Mouse (Mus musculus): Measurements from ENCODE around the gene Ehd4. TPM values are rescaled to one million over a fixed set of nuclear protein-coding genes. Genes with fewer than 3 reads are reported as not detected.

The Ehd4 gene
- polyA plus RNA-seq, 1 experiment from 2014 or later = 35.4 TPM

GRCm38 (mm10) chr2:120055923-120056322, 98.5 kb downstream of the Ehd4 start:
- Histone ChIP-seq H3K4me3 (ENCODE audit: low read depth, low read length) (no peak overlapping the region), H3K27me3 (replicated peaks; ENCODE audit: control insufficient read depth, insufficient read depth, low read length) (no peaks in the 10 kb centered on the region), H3K4me2 (ENCODE audit: low read length) (no peak overlapping the region), H3K9me3 (ENCODE audit: control insufficient read depth, low read length) (no peaks in the 10 kb centered on the region), H3K27ac (ENCODE audit: low read depth) (no peak overlapping the region), H3K4me1 (replicated peaks; ENCODE audit: control insufficient read depth, insufficient read depth, low read length) (no peaks in the 10 kb centered on the region), H3K9ac (ENCODE audit: low read length) (no peak overlapping the region), H3K36me3 (ENCODE audit: control insufficient read depth, insufficient read depth, low read length) (no peaks in the 10 kb centered on the region)
- WGBS = 79% methylated on average over 10 of the region's 10 CpGs
- ATAC-seq (replicated peaks; ENCODE audit: low FRiP score, low TSS enrichment, low read depth) = no peak
- no peak for DNase-seq (ENCODE audit: low spot score)

DNA sequence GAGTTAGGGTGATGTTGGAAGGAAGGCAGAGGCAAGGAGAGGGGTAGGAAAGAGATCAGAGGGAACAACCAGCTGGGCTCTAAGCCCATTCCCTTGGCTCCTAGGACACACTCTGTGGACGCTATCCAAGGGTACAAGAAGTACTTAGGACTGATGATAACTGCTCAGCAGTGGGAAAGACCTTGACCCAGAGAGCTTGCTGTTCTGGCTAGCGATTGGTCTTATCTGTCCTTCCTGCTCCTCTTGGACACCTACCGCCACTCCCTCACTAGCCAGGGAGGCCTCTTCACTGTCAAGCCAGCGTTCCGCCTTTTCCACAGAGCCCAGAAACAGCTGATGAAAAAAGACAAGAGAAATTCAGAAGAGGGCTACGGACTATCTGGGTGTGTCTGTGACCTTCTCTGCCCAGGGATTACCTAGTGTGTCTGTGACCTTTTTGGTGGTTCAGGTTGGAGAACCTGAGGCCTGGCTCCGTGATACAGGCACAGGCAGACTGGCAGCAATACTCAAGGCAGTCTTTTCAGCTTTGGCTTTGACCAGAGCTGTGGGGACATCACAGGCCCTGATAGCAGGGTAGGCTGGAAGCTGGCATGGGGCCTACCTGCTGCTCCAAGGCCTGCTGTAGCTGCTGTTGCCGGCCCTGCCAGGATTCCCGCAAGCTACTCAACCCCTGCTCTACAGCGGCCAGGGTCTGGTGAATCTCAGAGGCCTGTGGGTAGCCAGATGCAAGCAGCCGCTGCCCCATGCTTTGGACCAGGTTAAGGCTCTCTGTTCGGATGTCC, 99.4 kb downstream of the Ehd4 start:
- H3K4me1 ChIP-seq (replicated peaks; ENCODE audit: control insufficient read depth, insufficient read depth, low read length) = no peaks in the 10 kb centered on the region
- no peak overlapping the region for H3K4me2 ChIP-seq (ENCODE audit: low read length)
- no peaks in the 10 kb centered on the region for H3K9me3 ChIP-seq (ENCODE audit: control insufficient read depth, low read length)
- H3K9ac ChIP-seq (ENCODE audit: low read length) = no peak overlapping the region
- no peak overlapping the region for H3K27ac ChIP-seq (ENCODE audit: low read depth)
- DNase-seq (ENCODE audit: low spot score) (no peak), ATAC-seq (replicated peaks; ENCODE audit: low FRiP score, low TSS enrichment, low read depth) (no peak)
- no peak overlapping the region for H3K4me3 ChIP-seq (ENCODE audit: low read depth, low read length)
- H3K36me3 ChIP-seq (ENCODE audit: control insufficient read depth, insufficient read depth, low read length) = no peaks in the 10 kb centered on the region
- H3K27me3 ChIP-seq (replicated peaks; ENCODE audit: control insufficient read depth, insufficient read depth, low read length) = no peaks in the 10 kb centered on the region
- 87% methylated on average over 12 of the region's 12 CpGs for WGBS

DNA sequence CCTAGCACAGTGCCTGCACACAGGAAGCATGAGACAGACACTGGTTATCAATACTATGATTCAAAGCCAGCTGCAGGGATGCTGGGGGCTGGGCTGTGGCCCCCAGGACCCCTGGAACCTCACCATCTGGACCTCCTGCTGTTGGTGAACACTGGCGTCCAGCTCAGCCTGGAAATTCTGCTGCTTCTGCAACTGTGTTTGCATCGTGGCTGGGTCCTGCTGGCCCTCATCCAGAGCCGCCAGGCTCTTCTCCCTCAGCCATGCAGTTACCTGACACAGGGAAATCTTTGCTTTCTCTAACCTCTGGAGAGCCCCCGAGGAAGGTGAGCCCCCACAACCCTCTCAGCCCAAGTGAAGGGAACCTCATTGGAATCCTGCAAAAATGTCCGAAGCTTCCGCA, 103.0 kb downstream of the Ehd4 start:
- Histone ChIP-seq H3K27ac (ENCODE audit: low read depth) (no peak overlapping the region), H3K9me3 (ENCODE audit: control insufficient read depth, low read length) (no peaks in the 10 kb centered on the region), H3K9ac (ENCODE audit: low read length) (no peak overlapping the region), H3K4me1 (replicated peaks; ENCODE audit: control insufficient read depth, insufficient read depth, low read length) (0 out of 2 replicates have a peak, but pooled peaks cover 3% of the 10 kb centered on the region), H3K4me3 (ENCODE audit: low read depth, low read length) (no peak overlapping the region), H3K4me2 (ENCODE audit: low read length) (no peak overlapping the region), H3K36me3 (ENCODE audit: control insufficient read depth, insufficient read depth, low read length) (no peaks in the 10 kb centered on the region), H3K27me3 (replicated peaks; ENCODE audit: control insufficient read depth, insufficient read depth, low read length) (no peaks in the 10 kb centered on the region)
- no peak for DNase-seq (ENCODE audit: low spot score)
- ATAC-seq (replicated peaks; ENCODE audit: low FRiP score, low TSS enrichment, low read depth) = no peak
- 55% methylated on average over 6 of the region's 6 CpGs for WGBS

DNA sequence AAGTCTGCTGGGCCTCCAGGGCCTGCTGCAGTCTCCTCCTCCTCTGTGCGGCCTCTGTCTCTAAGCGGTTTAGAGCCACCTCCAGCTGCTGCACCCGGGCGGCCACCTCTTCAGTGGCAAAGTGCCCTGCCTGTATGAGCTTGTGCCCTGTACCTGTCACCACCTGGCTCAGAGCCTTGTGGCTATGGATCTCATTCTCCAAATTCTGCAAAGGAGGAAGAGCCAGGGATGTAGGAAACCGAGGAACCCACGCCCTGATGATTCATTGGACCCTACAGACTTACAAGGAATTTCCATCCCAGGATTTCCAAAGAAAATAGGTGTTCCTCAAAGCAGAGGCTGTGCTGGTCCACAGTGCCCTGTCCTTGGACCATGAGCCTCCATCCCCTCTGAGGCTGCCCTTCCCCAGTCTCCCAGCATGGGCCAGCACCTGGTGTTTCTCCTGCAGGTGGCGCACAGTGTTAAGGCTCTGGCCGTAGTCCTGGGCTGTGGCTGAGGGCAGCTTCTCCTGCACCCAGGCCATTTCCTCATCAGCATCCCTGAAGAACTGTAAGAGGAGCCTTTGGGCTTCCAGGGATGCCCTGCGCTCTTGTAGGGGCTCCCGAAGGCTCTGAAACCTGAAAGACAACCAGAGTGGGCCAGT, 104.7 kb downstream of the Ehd4 start:
- WGBS = 62% methylated on average over 10 of the region's 10 CpGs
- Histone ChIP-seq H3K27ac (ENCODE audit: low read depth) (no peak overlapping the region), H3K9ac (ENCODE audit: low read length) (no peak overlapping the region), H3K4me3 (ENCODE audit: low read depth, low read length) (no peak overlapping the region), H3K27me3 (replicated peaks; ENCODE audit: control insufficient read depth, insufficient read depth, low read length) (no peaks in the 10 kb centered on the region), H3K4me2 (ENCODE audit: low read length) (no peak overlapping the region), H3K36me3 (ENCODE audit: control insufficient read depth, insufficient read depth, low read length) (no peaks in the 10 kb centered on the region), H3K4me1 (replicated peaks; ENCODE audit: control insufficient read depth, insufficient read depth, low read length) (peaks cover 9% of the 10 kb centered on the region; the same call in 1 of the 2 replicates), H3K9me3 (ENCODE audit: control insufficient read depth, low read length) (no peaks in the 10 kb centered on the region)
- DNase-seq (ENCODE audit: low spot score) (peak; percentile 67), ATAC-seq (replicated peaks; ENCODE audit: low FRiP score, low TSS enrichment, low read depth) (no peak)

DNA sequence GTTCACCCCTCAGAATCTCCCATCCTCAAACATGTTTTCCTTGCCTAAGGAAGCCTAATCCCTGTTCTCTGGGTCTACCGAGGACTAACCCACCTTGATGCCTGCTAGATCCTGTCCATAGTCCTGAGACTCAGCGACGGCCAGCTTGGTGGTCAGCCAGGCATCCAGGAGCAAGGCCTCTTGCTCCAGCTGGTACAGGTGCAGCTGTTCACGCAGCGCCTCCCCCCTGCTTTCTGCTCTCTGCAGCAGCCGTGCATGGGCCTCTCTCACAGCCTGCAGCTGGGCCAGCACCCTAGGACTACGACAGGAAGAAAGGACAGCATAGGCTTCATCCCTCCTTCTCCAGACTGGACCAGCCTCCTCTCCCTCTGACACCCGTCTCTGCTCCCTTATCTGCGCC, 106.2 kb downstream of the Ehd4 start:
- H3K9me3 ChIP-seq (ENCODE audit: control insufficient read depth, low read length) = no peaks in the 10 kb centered on the region
- H3K4me1 ChIP-seq (replicated peaks; ENCODE audit: control insufficient read depth, insufficient read depth, low read length) = peaks cover 18% of the 10 kb centered on the region
- H3K4me3 ChIP-seq (ENCODE audit: low read depth, low read length) = no peak overlapping the region
- WGBS = 78% methylated on average over 9 of the region's 9 CpGs
- no peak overlapping the region for H3K4me2 ChIP-seq (ENCODE audit: low read length)
- DNase-seq (ENCODE audit: low spot score) (no peak), ATAC-seq (replicated peaks; ENCODE audit: low FRiP score, low TSS enrichment, low read depth) (no peak)
- H3K36me3 ChIP-seq (ENCODE audit: control insufficient read depth, insufficient read depth, low read length) = no peaks in the 10 kb centered on the region
- H3K9ac ChIP-seq (ENCODE audit: low read length) = no peak overlapping the region
- H3K27ac ChIP-seq (ENCODE audit: low read depth) = no peak overlapping the region
- no peaks in the 10 kb centered on the region for H3K27me3 ChIP-seq (replicated peaks; ENCODE audit: control insufficient read depth, insufficient read depth, low read length)

- WGBS = 64% methylated on average over 14 of the region's 14 CpGs
- no peak overlapping the region for H3K27ac ChIP-seq (ENCODE audit: low read depth)
- no peaks in the 10 kb centered on the region for H3K9me3 ChIP-seq (ENCODE audit: control insufficient read depth, low read length)
- peaks cover 18% of the 10 kb centered on the region for H3K4me1 ChIP-seq (replicated peaks; ENCODE audit: control insufficient read depth, insufficient read depth, low read length)
- no peak overlapping the region for H3K9ac ChIP-seq (ENCODE audit: low read length)
- no peaks in the 10 kb centered on the region for H3K27me3 ChIP-seq (replicated peaks; ENCODE audit: control insufficient read depth, insufficient read depth, low read length)
- DNase-seq (ENCODE audit: low spot score) = no peak
- H3K36me3 ChIP-seq (ENCODE audit: control insufficient read depth, insufficient read depth, low read length) = peaks cover 9% of the 10 kb centered on the region
- H3K4me2 ChIP-seq (ENCODE audit: low read length) = no peak overlapping the region
- no peak overlapping the region for H3K4me3 ChIP-seq (ENCODE audit: low read depth, low read length)
- no peak; the same call in 1 of the 2 replicates for ATAC-seq (replicated peaks; ENCODE audit: low FRiP score, low TSS enrichment, low read depth)
Observed at GRCm38 (mm10) chr2:120046486-120047310, 107.7 kb downstream of the Ehd4 start.

- H3K4me2 ChIP-seq (ENCODE audit: low read length) = no peak overlapping the region
- H3K4me3 ChIP-seq (ENCODE audit: low read depth, low read length) = no peak overlapping the region
- 74% methylated on average over 3 of the region's 3 CpGs for WGBS
- H3K9ac ChIP-seq (ENCODE audit: low read length) = no peak overlapping the region
- peaks cover 18% of the 10 kb centered on the region for H3K4me1 ChIP-seq (replicated peaks; ENCODE audit: control insufficient read depth, insufficient read depth, low read length)
- no peak for ATAC-seq (replicated peaks; ENCODE audit: low FRiP score, low TSS enrichment, low read depth)
- H3K27me3 ChIP-seq (replicated peaks; ENCODE audit: control insufficient read depth, insufficient read depth, low read length) = no peaks in the 10 kb centered on the region
- DNase-seq (ENCODE audit: low spot score) = no peak
- no peaks in the 10 kb centered on the region for H3K9me3 ChIP-seq (ENCODE audit: control insufficient read depth, low read length)
- H3K27ac ChIP-seq (ENCODE audit: low read depth) = 0 out of 2 replicates have a peak overlapping the region, but pooled peaks have one; percentile 2
- peaks cover 28% of the 10 kb centered on the region for H3K36me3 ChIP-seq (ENCODE audit: control insufficient read depth, insufficient read depth, low read length)
Observed at GRCm38 (mm10) chr2:120044676-120045075, 109.7 kb downstream of the Ehd4 start.

DNA sequence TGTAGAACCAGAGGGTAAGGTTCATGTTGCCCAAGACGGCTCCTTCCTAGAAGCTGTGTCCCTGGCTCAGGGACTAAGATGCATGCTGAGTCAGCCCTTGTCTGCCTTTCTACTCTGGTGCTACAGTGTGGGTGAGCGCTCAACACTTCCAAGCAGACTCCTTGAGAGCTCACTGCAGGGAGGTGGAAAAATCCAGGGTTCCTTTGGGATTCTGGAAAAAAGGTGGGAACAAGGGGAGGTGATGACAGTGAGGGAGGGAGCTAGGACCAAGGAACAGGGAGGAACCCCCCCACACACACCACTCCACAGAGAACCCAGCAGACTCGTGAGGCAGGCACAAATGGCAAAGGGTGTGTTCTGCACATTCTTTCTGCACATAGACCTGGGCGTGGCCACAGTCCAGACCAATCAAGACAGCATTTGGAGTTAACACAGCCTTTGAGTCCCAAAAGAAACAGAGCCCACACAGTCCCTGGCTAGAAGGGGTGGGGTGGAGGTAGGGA, 110.3 kb downstream of the Ehd4 start:
- no peak overlapping the region for H3K27ac ChIP-seq (ENCODE audit: low read depth)
- peak; percentile 61 for ATAC-seq (replicated peaks; ENCODE audit: low FRiP score, low TSS enrichment, low read depth)
- DNase-seq (ENCODE audit: low spot score) = no peak
- peaks cover 18% of the 10 kb centered on the region for H3K4me1 ChIP-seq (replicated peaks; ENCODE audit: control insufficient read depth, insufficient read depth, low read length)
- H3K4me3 ChIP-seq (ENCODE audit: low read depth, low read length) = no peak overlapping the region
- H3K4me2 ChIP-seq (ENCODE audit: low read length) = no peak overlapping the region
- 49% methylated on average over 4 of the region's 4 CpGs for WGBS
- H3K9me3 ChIP-seq (ENCODE audit: control insufficient read depth, low read length) = no peaks in the 10 kb centered on the region
- no peak overlapping the region for H3K9ac ChIP-seq (ENCODE audit: low read length)
- H3K27me3 ChIP-seq (replicated peaks; ENCODE audit: control insufficient read depth, insufficient read depth, low read length) = no peaks in the 10 kb centered on the region
- peaks cover 32% of the 10 kb centered on the region for H3K36me3 ChIP-seq (ENCODE audit: control insufficient read depth, insufficient read depth, low read length)

Measured in intestine, embryonic 14.5 days (tissue).